Mouse (Mus musculus) right cerebral cortex, postnatal 36 days (tissue): ENCODE results near the gene Xbp1.
"Not testable (repeated sequence)": the region's sequence is repeated elsewhere in the genome, so short reads cannot be mapped to it uniquely, and the experiment has no call there.

Experiments used
- DNase-seq, 2 experiments: peaks; one replicate each; pipeline ENCODE4 v3.0.0; 2022; ENCODE audit warnings: low spot score in 2 of 2, mixed read lengths in 1 of 2

The Xbp1 gene

GRCm38 (mm10) chr11:5502351-5503051 is 18.0 kb upstream of the Xbp1 start:
- no peak for DNase-seq

- no peak for DNase-seq
Measured at GRCm38 (mm10) chr11:5505856-5506575, 14.4 kb upstream of the Xbp1 start.

DNA sequence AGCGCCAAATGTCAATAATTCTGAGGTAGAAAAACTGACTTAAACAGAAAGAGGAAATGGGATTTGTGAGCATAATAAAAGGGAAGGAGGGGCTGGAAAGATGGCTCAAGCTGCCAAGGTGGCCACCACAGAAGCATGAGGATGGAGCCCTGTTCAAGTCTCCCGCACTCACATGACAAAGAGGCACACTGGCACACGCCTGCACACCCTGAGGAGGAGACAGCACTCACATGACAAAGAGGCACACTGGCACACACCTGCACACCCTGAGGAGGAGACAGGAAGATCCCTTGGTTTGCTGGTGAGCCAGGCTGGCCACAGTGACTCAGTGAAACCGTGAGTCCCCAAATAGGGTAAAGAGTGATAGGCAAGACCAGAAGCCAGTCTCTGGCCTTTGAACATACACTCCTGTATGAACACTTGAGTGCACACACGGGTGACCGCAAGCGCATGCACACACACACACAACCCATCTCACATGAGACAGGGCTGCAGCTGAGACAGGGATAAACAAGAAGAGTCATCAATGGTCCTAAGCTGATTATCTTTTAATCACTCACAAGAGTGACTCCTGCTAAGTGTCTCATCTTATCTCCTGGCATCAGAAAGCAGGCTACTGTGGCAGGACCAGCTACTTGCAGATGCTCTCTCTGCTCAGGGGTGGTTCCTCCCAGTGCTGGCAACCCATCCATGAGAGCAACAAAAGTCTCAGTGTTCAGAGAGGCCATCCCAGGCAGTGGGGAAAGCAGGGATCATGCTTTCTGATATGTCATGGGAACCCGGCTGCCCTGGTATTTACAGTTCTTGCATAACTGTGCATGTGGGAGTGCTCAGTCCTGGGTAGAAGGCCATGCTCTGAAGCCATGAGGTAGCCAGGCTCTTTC is 11.0 kb upstream of the Xbp1 start:
- DNase-seq: no peak

- no peak for DNase-seq
Measured at GRCm38 (mm10) chr11:5510099-5510391, 10.4 kb upstream of the Xbp1 start.

DNA sequence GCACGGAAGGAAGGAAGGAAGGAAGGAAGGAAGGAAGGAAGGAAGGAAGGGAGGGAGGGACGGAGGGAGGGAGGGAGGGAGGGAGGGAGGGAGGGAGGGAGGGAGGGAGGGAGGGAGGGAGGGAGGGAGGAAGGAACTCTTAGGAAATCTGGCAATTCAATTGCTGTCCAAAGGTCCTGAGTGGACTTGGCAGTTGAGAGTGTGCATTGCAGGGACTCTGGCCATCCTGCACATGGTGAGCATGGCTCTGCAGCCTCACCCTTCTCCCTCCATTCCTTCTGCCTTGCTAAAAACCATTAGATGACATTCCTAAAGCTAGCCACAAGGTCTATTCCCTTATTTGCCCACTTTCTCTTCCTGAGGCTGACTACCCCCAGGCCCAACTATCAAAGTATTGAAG is 9.8 kb upstream of the Xbp1 start:
- not testable (repeated sequence) for DNase-seq

- no peak for DNase-seq
Measured at GRCm38 (mm10) chr11:5512099-5512725, 8.2 kb upstream of the Xbp1 start.

- DNase-seq: no peak
Measured at GRCm38 (mm10) chr11:5512961-5513360, 7.5 kb upstream of the Xbp1 start.

DNA sequence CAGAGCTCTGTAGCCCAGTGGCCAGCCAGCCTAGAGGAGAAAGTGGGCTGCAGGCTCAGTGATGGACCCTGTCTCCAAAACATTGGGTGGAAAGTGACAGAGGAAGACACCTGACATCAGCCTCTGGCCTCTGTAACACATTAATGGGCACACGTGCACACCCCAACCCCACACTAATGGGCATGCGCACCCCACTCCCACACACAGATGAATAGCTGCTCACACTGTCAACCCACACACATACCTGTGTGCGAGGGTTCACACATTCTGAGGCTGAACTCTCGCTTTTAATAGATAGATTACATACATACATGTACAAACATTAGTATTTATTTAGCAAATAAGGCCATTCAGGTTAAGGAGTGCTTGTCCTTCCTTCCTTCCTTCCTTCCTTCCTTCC is 6.4 kb upstream of the Xbp1 start:
- DNase-seq: no peak

DNA sequence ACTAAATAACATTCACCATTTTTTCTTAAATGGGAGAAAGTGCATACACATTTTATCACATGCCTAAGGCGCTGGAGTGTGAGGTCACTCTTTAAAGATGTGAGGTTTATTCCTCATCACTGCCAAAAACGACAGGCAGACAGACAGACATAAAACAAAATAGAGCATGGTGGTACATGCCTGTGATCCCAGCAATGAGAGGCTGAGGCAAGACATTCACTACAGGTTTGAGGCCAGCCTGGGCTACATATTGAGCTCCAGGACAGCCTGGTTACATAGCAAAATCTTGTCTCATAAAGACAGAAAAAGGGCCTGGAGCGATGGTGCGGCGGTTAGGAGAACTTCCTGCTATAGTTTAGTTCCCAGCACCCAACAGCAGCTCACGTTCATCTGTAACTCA is 5.3 kb upstream of the Xbp1 start:
- no peak for DNase-seq

DNA sequence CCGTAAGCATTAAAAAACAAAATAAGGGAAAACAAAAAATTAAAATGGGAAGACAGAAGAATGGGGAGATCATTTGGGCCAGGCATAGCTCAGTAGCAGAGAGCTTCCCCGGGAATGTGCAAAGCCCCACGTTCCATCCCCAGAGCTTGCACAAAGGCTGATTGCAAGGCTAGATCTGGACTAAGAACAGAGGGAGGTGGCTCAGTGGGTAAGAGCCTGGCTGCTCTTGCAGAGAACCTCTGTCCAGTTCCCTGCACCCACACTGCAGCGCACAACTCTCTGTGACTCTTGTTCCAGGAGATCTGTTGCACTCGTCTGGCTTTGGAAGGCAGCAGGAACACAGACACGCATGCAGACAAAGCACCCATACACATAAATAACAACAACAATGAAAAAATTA is 4.8 kb upstream of the Xbp1 start:
- DNase-seq: no peak

- DNase-seq: no peak
Measured at GRCm38 (mm10) chr11:5516151-5516550, 4.3 kb upstream of the Xbp1 start.

- no peak for DNase-seq
Measured at GRCm38 (mm10) chr11:5516617-5517016, 3.8 kb upstream of the Xbp1 start.

- no peak for DNase-seq
Measured at GRCm38 (mm10) chr11:5517346-5517745, 3.1 kb upstream of the Xbp1 start.

GRCm38 (mm10) chr11:5519681-5520080 is 778 bp upstream of the Xbp1 start:
- DNase-seq: no peak

GRCm38 (mm10) chr11:5521266-5521515 is 732 bp downstream of the Xbp1 start:
- no peak for DNase-seq

DNA sequence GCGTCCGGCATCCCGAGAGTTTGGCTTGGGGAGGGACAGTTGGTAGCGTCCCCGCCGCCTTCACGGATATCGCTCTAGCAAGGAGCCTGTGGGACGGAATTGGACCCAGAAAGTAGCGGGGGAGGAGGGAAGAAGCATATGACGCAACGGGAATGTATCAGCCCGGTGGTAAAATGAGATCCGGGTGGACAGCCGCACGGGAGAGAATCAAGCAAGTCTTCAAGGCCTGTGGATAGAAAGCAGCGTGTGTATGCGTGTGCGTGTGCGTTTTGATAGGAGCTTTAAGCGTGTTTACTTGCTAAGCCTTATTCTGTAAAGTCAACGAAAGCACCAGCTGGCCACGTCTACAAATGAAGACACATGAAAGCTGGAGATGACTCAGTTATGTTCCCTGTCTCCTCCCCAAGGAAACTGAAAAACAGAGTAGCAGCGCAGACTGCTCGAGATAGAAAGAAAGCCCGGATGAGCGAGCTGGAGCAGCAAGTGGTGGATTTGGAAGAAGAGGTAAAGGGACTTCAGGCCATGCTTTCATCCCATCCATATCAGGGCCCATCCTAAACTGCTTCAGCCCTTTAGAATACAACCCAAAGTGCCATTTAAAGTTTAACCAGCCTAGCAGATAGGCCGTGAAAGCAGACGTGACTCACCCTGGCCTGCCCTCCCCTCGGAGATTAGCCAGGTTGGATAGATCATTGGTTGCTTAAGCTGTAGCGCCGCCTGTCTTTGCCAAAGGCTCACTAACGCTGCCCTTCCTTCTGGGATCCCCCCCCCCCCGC is 1.2 kb downstream of the Xbp1 start:
- DNase-seq: peak; percentile 70 to 74

DNA sequence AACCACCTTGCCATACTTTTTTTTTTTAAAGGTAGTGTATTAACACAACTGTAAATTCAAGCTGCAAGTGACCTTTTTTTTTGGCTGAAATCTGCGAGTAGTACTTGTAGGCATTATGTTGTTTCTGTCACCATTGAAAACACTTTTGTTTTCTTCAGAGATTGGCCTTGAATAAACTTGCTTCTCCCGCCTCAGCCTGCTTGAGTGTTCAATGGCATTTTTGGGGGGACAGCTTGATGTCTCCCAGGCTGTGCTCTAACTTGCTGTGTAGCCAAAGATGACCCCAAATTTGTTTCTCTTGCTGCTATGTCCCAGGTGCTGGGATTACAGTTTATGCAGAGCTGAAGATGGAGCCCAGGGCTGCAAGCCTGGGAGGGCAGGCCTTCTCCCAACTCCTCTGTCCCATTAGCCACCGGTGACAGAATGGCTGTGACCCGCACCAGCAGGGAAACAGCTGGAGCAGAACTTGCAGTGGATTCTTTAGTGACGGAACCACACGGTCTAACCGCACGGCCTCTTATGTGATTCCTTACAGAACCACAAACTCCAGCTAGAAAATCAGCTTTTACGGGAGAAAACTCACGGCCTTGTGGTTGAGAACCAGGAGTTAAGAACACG is 2.4 kb downstream of the Xbp1 start:
- DNase-seq: no peak

GRCm38 (mm10) chr11:5525418-5525817 is 5.0 kb downstream of the Xbp1 start:
- DNase-seq: no peak

- no peak for DNase-seq
Measured at GRCm38 (mm10) chr11:5526573-5527439, 6.3 kb downstream of the Xbp1 start.

DNA sequence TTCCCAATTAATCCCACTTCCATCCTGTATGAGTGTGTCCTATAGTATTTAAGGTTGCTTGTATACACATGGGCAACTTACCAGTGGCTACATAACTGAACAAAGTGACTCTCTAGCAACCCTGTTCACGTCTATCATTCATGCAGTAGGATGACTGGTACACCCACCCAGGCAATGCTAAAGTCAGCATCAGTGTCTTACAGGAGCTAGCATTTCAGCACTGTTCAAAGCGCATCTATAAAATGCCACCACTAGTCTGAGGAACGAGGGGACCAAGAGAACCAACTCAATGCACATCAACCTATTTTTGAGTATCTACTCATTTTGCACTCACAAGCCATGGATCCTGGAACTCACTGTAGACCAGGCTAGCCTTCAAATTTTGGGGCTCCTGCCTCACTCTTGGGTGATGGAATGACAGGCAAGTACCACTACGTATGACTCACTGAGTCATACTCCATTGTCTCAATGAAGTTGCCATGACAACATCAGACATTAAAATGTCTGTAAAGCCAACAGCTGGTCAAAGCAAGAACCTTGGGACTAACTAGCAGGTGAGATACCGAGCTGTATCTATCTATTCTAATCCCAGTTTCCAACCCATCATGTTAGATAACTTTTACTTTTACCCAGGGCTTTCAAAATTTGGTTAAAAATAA is 7.5 kb downstream of the Xbp1 start:
- no peak for DNase-seq
